Mouse (Mus musculus): Measurements from ENCODE around the gene Rbfox2. TPM values are rescaled to one million over a fixed set of nuclear protein-coding genes. Genes with fewer than 3 reads are reported as not detected.
A peak's percentile ranks its signal among the peaks of the same experiment; 100 is the strongest.

Rbfox2 gene
- total RNA-seq, 2 experiments from 2014 or later, result 248 to 258 TPM

DNA sequence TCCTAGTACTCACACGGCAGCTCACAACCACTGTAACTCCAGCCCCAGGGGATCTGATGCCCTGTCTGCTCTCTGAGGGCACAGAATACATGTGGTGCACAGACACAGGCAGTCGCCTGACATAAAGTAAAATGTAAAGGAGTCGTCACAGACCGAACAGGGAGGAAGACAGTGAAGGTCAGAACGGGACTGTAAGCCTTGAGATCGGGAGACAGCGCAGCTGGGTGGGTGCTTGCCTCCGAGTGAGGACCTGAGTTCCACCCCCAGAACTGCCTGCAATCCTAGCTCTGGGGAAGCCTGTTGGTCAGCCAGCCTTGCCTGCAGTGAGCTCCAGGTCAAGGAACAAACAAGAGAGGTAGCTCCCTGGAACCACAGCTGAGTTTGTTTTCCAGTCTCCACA is 177.7 kb downstream of the Rbfox2 start:
- no peak overlapping the region for H3K4me3 ChIP-seq
- intact Hi-C loops (cut with DNase I), result no loop called here
- TF ChIP-seq CTCF (IDR thresholded peaks at IDR 0.05), result no peak
- no peak overlapping the region for H3K27ac ChIP-seq
- DNase-seq (ENCODE audit: extremely low spot score in 1 of 2, low spot score in 2 of 2), result no peak

DNA sequence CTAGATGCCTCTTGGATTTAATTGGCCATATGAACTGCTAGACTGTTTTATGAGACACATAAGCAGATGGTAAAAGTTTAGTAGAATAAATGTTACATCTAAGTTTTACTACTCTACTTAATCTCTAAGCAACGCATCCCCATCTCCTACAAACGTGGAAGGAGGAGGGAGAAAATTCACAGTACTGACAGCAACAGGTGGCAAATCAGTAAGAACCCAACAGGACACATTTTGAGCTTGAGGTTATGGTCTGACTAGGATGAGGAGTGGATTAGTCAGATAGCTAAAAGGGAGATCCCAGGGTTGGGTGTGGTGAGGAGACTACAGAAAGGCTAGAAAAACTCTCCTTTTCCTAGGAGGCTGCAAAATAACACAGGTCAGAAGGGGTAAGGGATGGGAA is 179.1 kb downstream of the Rbfox2 start:
- intact Hi-C loops (cut with DNase I), result no loop called here
- no peak for DNase-seq (ENCODE audit: extremely low spot score in 1 of 2, low spot score in 2 of 2)

DNA sequence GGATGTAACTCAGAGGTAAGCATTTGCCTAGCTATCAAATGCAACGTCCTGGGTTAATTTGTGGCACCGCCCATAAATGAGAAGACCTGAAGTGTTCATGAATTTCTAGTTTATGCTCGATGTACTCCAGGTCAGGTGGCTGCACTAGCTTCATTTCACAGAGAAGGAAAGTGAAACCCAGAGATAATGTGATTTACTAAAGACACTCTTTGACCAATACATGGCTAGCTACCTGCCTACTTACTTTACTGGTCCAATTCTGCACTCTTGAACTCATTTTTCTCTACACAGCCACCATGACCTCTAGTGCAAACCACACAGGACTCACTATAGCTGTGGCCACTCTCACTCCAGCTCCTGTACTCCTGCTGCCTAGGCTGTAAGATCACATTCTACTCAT is 180.1 kb downstream of the Rbfox2 start:
- TF ChIP-seq CTCF (IDR thresholded peaks at IDR 0.05), result no peak
- no peak for DNase-seq (ENCODE audit: extremely low spot score in 1 of 2, low spot score in 2 of 2)
- H3K27ac ChIP-seq, result no peak overlapping the region
- H3K4me3 ChIP-seq, result no peak overlapping the region
- intact Hi-C loops (cut with DNase I), result no loop called here

More for the DNA sequence above, 179.1 kb downstream of the Rbfox2 start:
- no peak overlapping the region for H3K4me3 ChIP-seq
- TF ChIP-seq CTCF (IDR thresholded peaks at IDR 0.05), result no peak
- H3K27ac ChIP-seq, result no peak overlapping the region

DNA sequence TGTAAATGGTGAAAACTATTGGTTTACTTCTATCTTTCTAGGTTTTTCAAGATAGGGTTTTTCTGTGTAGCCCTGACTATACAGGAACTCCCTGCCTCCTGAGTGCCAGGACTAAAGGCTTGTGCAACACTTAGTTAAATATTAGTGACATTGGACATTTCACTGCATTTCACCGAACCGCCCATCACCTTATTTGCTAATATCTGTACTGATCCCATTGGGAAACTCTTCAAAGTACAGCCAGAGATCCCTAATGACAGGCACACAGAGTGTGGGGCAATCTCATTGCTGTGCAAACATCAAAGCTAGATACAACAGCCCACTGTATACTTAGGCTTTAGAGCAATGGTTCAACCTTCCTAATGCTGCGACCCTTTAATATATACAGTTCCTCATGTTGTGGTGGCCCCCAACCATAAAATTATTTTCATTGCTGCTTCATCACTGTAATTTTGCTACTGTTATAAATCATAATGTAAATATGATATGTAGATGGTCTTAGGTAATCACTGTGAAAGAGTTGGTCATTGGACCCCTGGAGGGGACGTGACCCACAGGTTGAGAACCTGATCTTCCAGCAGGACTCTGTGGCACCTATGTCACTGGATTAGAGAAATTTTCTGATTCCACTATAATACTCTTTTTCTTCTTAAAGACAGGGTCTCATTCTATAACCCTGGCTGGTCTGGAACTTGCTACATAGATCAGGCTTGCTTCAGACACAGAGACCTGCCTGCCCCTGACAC is 182.3 kb downstream of the Rbfox2 start:
- H3K4me3 ChIP-seq, result no peak overlapping the region
- no peak for DNase-seq (ENCODE audit: extremely low spot score in 1 of 2, low spot score in 2 of 2)
- H3K27ac ChIP-seq, result no peak overlapping the region
- TF ChIP-seq CTCF (IDR thresholded peaks at IDR 0.05), result no peak
- intact Hi-C loops (cut with DNase I), result no loop called here

DNA sequence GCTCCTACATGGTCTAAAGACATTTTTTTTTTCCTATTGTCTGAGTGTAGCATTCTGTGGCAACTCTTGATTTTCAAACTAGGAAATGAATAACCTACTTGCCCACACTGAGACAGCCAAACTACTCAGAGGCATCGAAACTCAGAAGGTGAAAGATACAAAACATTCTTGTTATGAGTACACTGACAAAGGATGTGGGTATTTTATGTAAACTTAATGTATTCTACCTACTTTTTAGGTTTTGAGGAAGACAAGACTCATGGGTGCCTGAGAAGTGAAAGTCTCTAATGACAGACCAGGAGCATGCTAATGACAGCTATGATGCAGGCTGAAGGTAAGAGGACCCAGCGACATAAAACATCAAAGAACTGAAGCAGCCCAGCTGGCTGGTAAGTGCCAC is 184.0 kb downstream of the Rbfox2 start:
- no peak overlapping the region for H3K4me3 ChIP-seq

DNA sequence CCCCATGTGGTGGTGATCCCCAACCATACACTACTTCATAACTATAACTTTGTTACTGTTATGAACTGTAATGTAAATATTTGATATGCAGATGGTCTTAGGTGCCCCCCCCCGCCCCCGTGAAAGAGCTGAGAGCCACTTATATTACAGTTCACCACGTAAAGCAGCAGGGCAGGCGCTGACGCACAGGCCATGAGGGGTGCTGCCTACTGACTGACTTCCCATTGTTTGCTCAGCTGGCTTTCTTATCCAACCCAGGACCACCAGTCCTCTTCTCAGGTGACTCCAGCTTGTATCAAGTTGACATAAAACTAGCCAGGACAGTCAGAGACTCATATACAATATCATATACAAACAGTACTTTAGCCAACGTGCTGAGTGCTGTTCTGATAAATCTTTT is 184.6 kb downstream of the Rbfox2 start:
- no peak for DNase-seq (ENCODE audit: extremely low spot score in 1 of 2, low spot score in 2 of 2)
- intact Hi-C loops (cut with DNase I), result no loop called here
- Histone ChIP-seq H3K27ac (no peak overlapping the region), H3K4me3 (no peak overlapping the region)
- TF ChIP-seq CTCF (IDR thresholded peaks at IDR 0.05), result no peak

More for the DNA sequence above, 184.0 kb downstream of the Rbfox2 start:
- no peak for TF ChIP-seq CTCF (IDR thresholded peaks at IDR 0.05)
- H3K27ac ChIP-seq, result no peak overlapping the region
- no peak for DNase-seq (ENCODE audit: extremely low spot score in 1 of 2, low spot score in 2 of 2)
- intact Hi-C loops (cut with DNase I), result no loop called here

DNA sequence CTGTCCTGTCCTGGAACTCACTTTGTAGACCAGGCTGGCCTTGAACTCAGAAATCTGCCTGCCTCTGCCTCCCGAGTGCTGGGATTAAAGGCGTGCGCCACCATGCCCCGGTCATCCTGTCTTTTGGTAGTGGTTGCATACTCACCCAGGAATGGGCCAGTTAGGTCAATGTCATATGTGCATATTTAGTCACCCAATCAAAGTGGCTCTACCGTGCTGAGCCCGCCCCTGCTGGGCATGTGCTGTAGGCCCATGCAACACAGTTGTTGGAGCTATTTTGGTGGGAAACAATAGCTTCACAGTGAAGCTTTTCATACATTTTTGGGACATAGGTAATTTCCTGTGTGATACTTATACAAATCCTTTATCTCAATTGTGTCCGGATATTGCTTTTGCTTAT is 187.1 kb downstream of the Rbfox2 start:
- H3K27ac ChIP-seq, result no peak overlapping the region
- no peak for TF ChIP-seq CTCF (IDR thresholded peaks at IDR 0.05)
- no peak for DNase-seq (ENCODE audit: extremely low spot score in 1 of 2, low spot score in 2 of 2)
- H3K4me3 ChIP-seq, result no peak overlapping the region
- intact Hi-C loops (cut with DNase I), result no loop called here

DNA sequence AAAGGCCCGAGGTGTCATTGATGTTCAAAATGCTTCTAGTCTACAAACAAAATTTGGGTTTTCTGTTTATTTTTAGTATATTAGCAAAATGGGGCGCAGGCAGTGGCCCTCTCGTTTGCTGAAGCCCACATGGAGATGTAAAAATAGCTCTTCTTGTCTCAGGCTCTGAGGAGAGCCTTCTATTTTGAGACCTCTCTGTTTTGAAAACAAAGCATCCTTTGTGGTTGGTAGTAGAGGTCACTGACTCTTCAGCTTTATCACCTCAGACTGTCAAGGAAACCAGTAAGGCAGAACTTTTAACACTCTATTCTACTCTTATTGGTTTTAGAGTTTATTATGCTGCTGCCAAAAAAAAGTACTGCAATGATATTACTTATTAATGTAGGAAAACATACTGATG is 189.6 kb downstream of the Rbfox2 start:
- no peak for DNase-seq (ENCODE audit: extremely low spot score in 1 of 2, low spot score in 2 of 2)
- TF ChIP-seq CTCF (IDR thresholded peaks at IDR 0.05), result no peak
- no peak overlapping the region for H3K4me3 ChIP-seq
- intact Hi-C loops (cut with DNase I), result no loop called here
- H3K27ac ChIP-seq, result peak overlapping the region; percentile 22; the same call in 1 of the 2 replicates

DNA sequence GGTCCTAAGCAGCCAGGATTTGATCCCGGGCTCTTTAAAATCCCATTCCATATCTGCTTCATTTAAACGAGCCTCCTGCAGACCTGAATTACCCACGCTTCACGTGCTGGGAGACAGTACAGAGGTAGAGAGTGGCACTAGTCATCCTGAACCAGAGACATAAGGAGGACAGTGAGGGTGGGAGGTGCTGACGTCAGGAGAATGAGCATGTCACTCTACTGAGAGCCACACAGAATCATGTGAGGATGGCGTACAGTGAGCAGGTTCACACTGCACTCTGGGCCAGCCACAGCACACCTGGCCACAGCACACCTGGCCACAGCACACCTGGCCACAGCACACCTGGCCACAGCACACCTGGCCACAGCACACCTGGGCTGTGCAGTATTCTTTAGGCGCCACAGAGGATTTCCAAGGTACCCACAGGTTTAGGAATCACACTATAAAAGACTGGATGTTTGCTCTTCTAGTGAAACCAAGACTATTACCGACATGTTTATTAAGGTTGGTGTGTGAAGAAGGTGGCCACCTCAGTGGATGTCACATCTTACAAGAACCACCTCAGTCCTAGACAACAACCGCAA is 190.6 kb downstream of the Rbfox2 start:
- intact Hi-C loops (cut with DNase I), result no loop called here
- TF ChIP-seq CTCF (IDR thresholded peaks at IDR 0.05), result no peak
- no peak for DNase-seq (ENCODE audit: extremely low spot score in 1 of 2, low spot score in 2 of 2)

DNA sequence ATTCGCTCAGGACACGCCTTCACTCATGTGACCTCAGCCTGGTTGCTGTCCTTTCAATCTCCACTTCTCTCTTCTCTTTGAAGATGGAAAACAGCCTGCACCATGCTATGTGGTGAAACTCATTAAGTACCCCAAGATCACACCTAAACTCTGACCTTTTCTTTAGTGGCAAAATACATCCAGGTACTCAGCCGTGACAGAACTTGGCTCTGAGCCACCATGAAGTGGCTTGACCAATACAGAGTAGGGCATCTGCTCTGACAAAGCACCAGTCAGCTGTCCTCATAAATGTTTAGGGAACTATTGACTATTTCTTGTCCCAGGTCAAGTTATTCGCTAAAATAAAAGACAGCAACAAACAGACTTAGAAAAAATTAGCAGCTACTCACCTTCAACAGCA is 191.3 kb downstream of the Rbfox2 start:
- Histone ChIP-seq H3K4me3 (no peak overlapping the region), H3K27ac (no peak overlapping the region)
- TF ChIP-seq CTCF (IDR thresholded peaks at IDR 0.05), result no peak
- DNase-seq (ENCODE audit: extremely low spot score in 1 of 2, low spot score in 2 of 2), result no peak
- intact Hi-C loops (cut with DNase I), result no loop called here

More for the DNA sequence above, 190.6 kb downstream of the Rbfox2 start:
- Histone ChIP-seq H3K27ac (no peak overlapping the region), H3K4me3 (no peak overlapping the region)

DNA sequence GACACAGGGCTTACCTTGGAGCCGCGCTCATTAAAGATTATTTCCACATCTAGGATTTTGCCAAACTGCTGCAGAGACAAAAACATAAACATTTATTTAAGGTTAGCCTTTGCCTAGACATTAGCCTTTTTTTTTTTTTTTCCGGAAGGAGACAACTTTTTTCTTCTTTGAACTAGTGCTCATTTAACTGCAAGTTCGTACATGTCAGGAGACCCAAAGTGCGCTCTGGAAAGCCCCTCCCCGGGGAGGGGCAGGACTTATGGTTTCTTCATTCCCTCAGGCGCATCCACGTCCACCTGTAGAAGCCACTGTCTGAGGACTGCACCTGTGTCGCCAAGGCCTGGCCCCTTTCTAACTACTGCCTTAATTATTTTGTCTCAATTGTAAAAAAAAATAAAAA is 193.2 kb downstream of the Rbfox2 start:
- intact Hi-C loops (cut with DNase I), result no loop called here
- no peak overlapping the region for H3K27ac ChIP-seq
- no peak for TF ChIP-seq CTCF (IDR thresholded peaks at IDR 0.05)
- no peak overlapping the region for H3K4me3 ChIP-seq
- DNase-seq (ENCODE audit: extremely low spot score in 1 of 2, low spot score in 2 of 2), result no peak

DNA sequence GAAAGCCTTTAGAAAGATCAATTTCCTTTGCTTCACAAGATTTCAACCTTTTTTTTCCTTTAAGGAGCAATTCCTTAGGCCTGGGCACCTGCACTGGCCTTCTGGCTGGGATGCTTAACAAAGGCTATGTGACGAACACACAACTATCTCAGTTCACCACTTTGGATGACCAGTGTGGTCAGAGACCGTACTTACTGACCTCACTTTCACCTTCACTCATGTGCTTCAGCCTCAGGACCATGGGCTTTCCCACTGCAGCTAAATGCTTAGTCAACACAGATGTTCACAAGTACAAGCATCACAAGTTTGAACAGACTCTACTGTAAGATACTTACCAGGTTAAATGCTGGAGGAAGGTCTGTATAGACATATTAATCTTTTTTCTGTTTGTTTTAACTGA is 194.4 kb downstream of the Rbfox2 start:
- no peak overlapping the region for H3K4me3 ChIP-seq
- no peak for DNase-seq (ENCODE audit: extremely low spot score in 1 of 2, low spot score in 2 of 2)
- TF ChIP-seq CTCF (IDR thresholded peaks at IDR 0.05), result no peak
- intact Hi-C loops (cut with DNase I), result no loop called here
- no peak overlapping the region for H3K27ac ChIP-seq

DNA sequence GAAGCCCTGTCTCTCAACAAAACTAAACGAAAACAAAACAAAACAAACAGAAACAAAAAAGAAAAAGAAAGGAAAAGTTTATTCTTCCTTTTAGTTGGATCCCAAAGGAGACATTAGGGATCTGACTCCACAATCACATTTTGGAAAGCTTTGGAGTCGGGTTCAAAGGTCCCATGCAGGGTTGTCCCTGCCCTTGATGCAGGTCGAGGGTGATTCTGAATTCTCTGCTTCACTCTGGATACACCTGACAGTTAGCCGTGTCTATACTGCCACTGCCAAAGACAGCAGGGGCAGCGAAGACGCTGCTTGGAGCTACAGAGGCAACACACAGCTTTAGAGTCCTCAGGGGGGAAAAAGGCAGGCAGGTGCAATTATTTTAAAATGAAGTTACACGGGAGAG is 194.9 kb downstream of the Rbfox2 start:
- DNase-seq (ENCODE audit: extremely low spot score in 1 of 2, low spot score in 2 of 2), result no peak
- no peak overlapping the region for H3K27ac ChIP-seq
- no peak overlapping the region for H3K4me3 ChIP-seq
- no peak for TF ChIP-seq CTCF (IDR thresholded peaks at IDR 0.05)
- intact Hi-C loops (cut with DNase I), result no loop called here

Data from left cerebral cortex, adult 2 months (tissue).